Comparison of ENCODE assay signal across 28 mouse cellular contexts in the genomic region with DNA sequence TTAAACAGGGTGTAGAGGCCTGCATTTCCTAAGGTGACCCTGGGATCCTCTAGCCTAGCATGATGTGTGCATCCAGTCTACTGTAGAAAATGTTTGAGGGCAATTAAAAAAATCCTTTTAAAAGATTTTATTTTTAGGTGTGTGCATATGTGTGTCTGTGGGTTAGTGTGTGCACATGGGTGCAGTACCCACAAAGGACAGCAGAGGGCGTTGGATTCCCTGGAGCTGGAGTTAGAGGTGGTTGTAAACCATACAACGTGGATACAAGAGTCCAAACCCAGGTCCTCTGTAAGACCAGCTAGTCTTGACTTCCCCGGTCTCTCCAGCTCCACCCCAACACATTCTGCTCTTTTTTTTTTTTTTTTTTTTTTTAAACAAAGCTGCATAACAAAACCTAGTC. TPM values are rescaled to one million over a fixed set of nuclear protein-coding genes. Genes with fewer than 3 reads are reported as not detected.
DNase-seq lines count a peak whose midpoint lies in the region; ATAC-seq and TF ChIP-seq lines count a peak whose summit lies in the region.
"Had no signal": no experiment of that assay in that cellular context is flagged by ENCODE, and none has a peak within 500 bp of the region (broad histone marks: within the 10 kb centered on the region; RNA-seq: fewer than 3 reads in every experiment).

No protein-coding gene starts in this region.

- no peaks in the 10 kb centered on the region for H3K4me1 ChIP-seq in liver, adult 2 months (ENCODE audit: control insufficient read depth, insufficient read depth, low read length)
- no peaks in the 10 kb centered on the region for H3K4me1 ChIP-seq in liver, embryonic 11.5 days (replicated peaks; ENCODE audit: control insufficient read depth, insufficient read depth, low read length)
- H3K4me1 ChIP-seq in CH12.LX (ENCODE audit: control insufficient read depth in 1 of 2, insufficient read depth in 2 of 2) (no peaks in the 10 kb centered on the region), ES-Bruce4 (ENCODE audit: control insufficient read depth, insufficient read depth, low read length) (no peaks in the 10 kb centered on the region)
- H3K4me1 ChIP-seq in bone marrow, adult 2 months (ENCODE audit: control insufficient read depth, insufficient read depth, low read length), result no peaks in the 10 kb centered on the region
- no peaks in the 10 kb centered on the region for H3K4me1 ChIP-seq in hindbrain, embryonic 12.5 days
- H3K4me1 ChIP-seq: embryonic facial prominence, embryonic 13.5 days; forebrain, embryonic 12.5 days; heart, embryonic 10.5 days; hindbrain, embryonic 15.5 days; intestine, embryonic 15.5 days; kidney, embryonic 15.5 days; limb, embryonic 12.5 days; midbrain, embryonic 10.5 days; neural tube, embryonic 15.5 days had no signal

- 64% methylated on average over 3 of the region's 3 CpGs for WGBS in liver, adult 2 months
- 60% methylated on average over 3 of the region's 3 CpGs for WGBS in liver, embryonic 11.5 days
- 66% methylated on average over 3 of the region's 3 CpGs for WGBS in bone marrow, adult 2 months
- WGBS in hindbrain, embryonic 12.5 days, result 62% methylated on average over 3 of the region's 3 CpGs

- TF ChIP-seq EP300 in CH12.LX (IDR thresholded peaks at IDR 0.05; ENCODE audit: low read length) (no peak), ES-Bruce4 (IDR thresholded peaks at IDR 0.05; ENCODE audit: insufficient read depth, low read depth, low read length) (no peak)

- no peaks in the 10 kb centered on the region for H3K36me3 ChIP-seq in liver, adult 2 months (ENCODE audit: control insufficient read depth, insufficient read depth, low read length)
- no peaks in the 10 kb centered on the region for H3K36me3 ChIP-seq in liver, embryonic 11.5 days (ENCODE audit: control insufficient read depth, insufficient read depth, low read length)
- peaks cover 45 to 51% of the 10 kb centered on the region in 2 experiments for H3K36me3 ChIP-seq in CH12.LX (replicated peaks in 1 of 2; ENCODE audit: control insufficient read depth in 1 of 2, insufficient read depth in 1 of 2, low read length in 1 of 2)
- peaks cover 3% of the 10 kb centered on the region; the same call in 1 of the 2 replicates for H3K36me3 ChIP-seq in ES-Bruce4 (ENCODE audit: control insufficient read depth, insufficient read depth, low read length, poor library complexity, severe bottlenecking)
- H3K36me3 ChIP-seq in hindbrain, embryonic 12.5 days, result no peaks in the 10 kb centered on the region
- H3K36me3 ChIP-seq: embryonic facial prominence, embryonic 13.5 days; forebrain, embryonic 12.5 days; G1E; heart, embryonic 10.5 days; hindbrain, embryonic 15.5 days; intestine, embryonic 15.5 days; kidney, embryonic 15.5 days; limb, embryonic 12.5 days; midbrain, embryonic 10.5 days; neural tube, embryonic 15.5 days had no signal

- no peaks in the 10 kb centered on the region for H3K9me3 ChIP-seq in liver, embryonic 11.5 days (ENCODE audit: control insufficient read depth, low read length)
- H3K9me3 ChIP-seq in CH12.LX (replicated peaks; ENCODE audit: low read length), result peaks cover 19% of the 10 kb centered on the region
- peaks cover 9% of the 10 kb centered on the region; the same call in 1 of the 2 replicates for H3K9me3 ChIP-seq in ES-Bruce4 (replicated peaks; ENCODE audit: control insufficient read depth, insufficient read depth, low read length, poor library complexity, severe bottlenecking)
- no peaks in the 10 kb centered on the region for H3K9me3 ChIP-seq in hindbrain, embryonic 12.5 days (replicated peaks)
- H3K9me3 ChIP-seq: embryonic facial prominence, embryonic 13.5 days; heart, embryonic 10.5 days; hindbrain, embryonic 15.5 days; intestine, embryonic 15.5 days; kidney, embryonic 15.5 days; limb, embryonic 12.5 days; neural tube, embryonic 15.5 days had no signal

- no peak for TF ChIP-seq RAD21 in CH12.LX (IDR thresholded peaks at IDR 0.05; ENCODE audit: low read depth, low read length)

- no peak for ATAC-seq in liver, embryonic 11.5 days (replicated peaks; ENCODE audit: low FRiP score)
- ATAC-seq in hindbrain, embryonic 12.5 days (ENCODE audit: low FRiP score), result no peak
- ATAC-seq: intestine, embryonic 15.5 days; lung, postnatal 0 days had no signal

- H3K4me3 ChIP-seq in liver, adult 2 months (ENCODE audit: insufficient read depth, low read depth, low read length), result no peak overlapping the region
- H3K4me3 ChIP-seq in liver, embryonic 11.5 days (ENCODE audit: low read depth, low read length), result no peak overlapping the region
- H3K4me3 ChIP-seq in CH12.LX (replicated peaks in 1 of 3; ENCODE audit: low read depth in 2 of 3, low read length in 2 of 3, poor library complexity in 1 of 3) (no peak overlapping the region), ES-Bruce4 (ENCODE audit: low read depth, low read length) (no peak overlapping the region)
- no peak overlapping the region for H3K4me3 ChIP-seq in bone marrow, adult 2 months (replicated peaks; ENCODE audit: control insufficient read depth, low read depth, low read length)
- no peak overlapping the region for H3K4me3 ChIP-seq in hindbrain, embryonic 12.5 days
- H3K4me3 ChIP-seq: embryonic facial prominence, embryonic 13.5 days; erythroblast, embryonic 14.5 days; forebrain, embryonic 12.5 days; heart, embryonic 10.5 days; hindbrain, embryonic 15.5 days; intestine, embryonic 15.5 days; kidney, embryonic 15.5 days; limb, embryonic 12.5 days; midbrain, embryonic 10.5 days; neural tube, embryonic 15.5 days had no signal

- no peaks in the 10 kb centered on the region for H3K27me3 ChIP-seq in liver, adult 2 months (ENCODE audit: control insufficient read depth, insufficient read depth, low read length)
- no peaks in the 10 kb centered on the region for H3K27me3 ChIP-seq in liver, embryonic 11.5 days (replicated peaks; ENCODE audit: control insufficient read depth, insufficient read depth, low read length)
- H3K27me3 ChIP-seq in CH12.LX (replicated peaks), result no peaks in the 10 kb centered on the region
- H3K27me3 ChIP-seq in ES-Bruce4 (ENCODE audit: control insufficient read depth, insufficient read depth, low read length, poor library complexity, severe bottlenecking), result no peaks in the 10 kb centered on the region
- H3K27me3 ChIP-seq in hindbrain, embryonic 12.5 days, result no peaks in the 10 kb centered on the region
- H3K27me3 ChIP-seq: embryonic facial prominence, embryonic 13.5 days; forebrain, embryonic 12.5 days; hindbrain, embryonic 15.5 days; intestine, embryonic 15.5 days; kidney, embryonic 15.5 days; limb, embryonic 12.5 days; neural tube, embryonic 15.5 days had no signal

- no peaks in the 10 kb centered on the region for H3K79me2 ChIP-seq in liver, adult 2 months (ENCODE audit: control insufficient read depth, insufficient read depth, low read length)
- H3K79me2 ChIP-seq in CH12.LX (replicated peaks; ENCODE audit: control insufficient read depth, extremely low read depth, insufficient read depth, poor library complexity, severe bottlenecking), result no peaks in the 10 kb centered on the region

- TF ChIP-seq POLR2A in liver, adult 2 months (IDR thresholded peaks at IDR 0.05; ENCODE audit: extremely low read depth, insufficient read depth, low read length), result no peak
- TF ChIP-seq POLR2A in CH12.LX (IDR thresholded peaks at IDR 0.05; ENCODE audit: low read depth, low read length) (no peak), ES-Bruce4 (IDR thresholded peaks at IDR 0.05; ENCODE audit: insufficient read depth, low read length) (no peak)
- no peak for TF ChIP-seq POLR2A in bone marrow, adult 2 months (IDR thresholded peaks at IDR 0.05; ENCODE audit: borderline replicate concordance, control insufficient read depth, low read depth, low read length)

- no peak overlapping the region for H3K4me2 ChIP-seq in liver, embryonic 11.5 days
- no peak overlapping the region for H3K4me2 ChIP-seq in CH12.LX (ENCODE audit: insufficient read depth, low read depth, poor library complexity, severe bottlenecking)
- no peak overlapping the region for H3K4me2 ChIP-seq in hindbrain, embryonic 12.5 days (replicated peaks)
- H3K4me2 ChIP-seq: embryonic facial prominence, embryonic 13.5 days; forebrain, embryonic 12.5 days; hindbrain, embryonic 15.5 days; intestine, embryonic 15.5 days; kidney, embryonic 15.5 days; limb, embryonic 12.5 days; neural tube, embryonic 15.5 days had no signal

- H3K27ac ChIP-seq in liver, adult 2 months (replicated peaks; ENCODE audit: insufficient read depth, low read depth, low read length), result no peak overlapping the region
- H3K27ac ChIP-seq in liver, embryonic 11.5 days (ENCODE audit: low read depth, low read length), result no peak overlapping the region
- H3K27ac ChIP-seq in CH12.LX (ENCODE audit: insufficient read depth, low read depth) (no peak overlapping the region), ES-Bruce4 (ENCODE audit: insufficient read depth, low read length) (no peak overlapping the region)
- H3K27ac ChIP-seq in bone marrow, adult 2 months (ENCODE audit: control insufficient read depth, insufficient read depth, low read depth, low read length, poor library complexity), result no peak overlapping the region
- no peak overlapping the region for H3K27ac ChIP-seq in hindbrain, embryonic 12.5 days
- H3K27ac ChIP-seq: embryonic facial prominence, embryonic 13.5 days; forebrain, embryonic 12.5 days; heart, embryonic 10.5 days; hindbrain, embryonic 15.5 days; intestine, embryonic 15.5 days; kidney, embryonic 15.5 days; limb, embryonic 12.5 days; midbrain, embryonic 10.5 days; neural tube, embryonic 15.5 days had no signal

- in situ Hi-C loops in CH12.LX (cut with MboI; ENCODE audit: low pct_ligation_motif_present, low pct_unique_long_range_greater_than_20kb, low sequenced_read_pairs), result loop anchor here (25.0 kb wide), 1 partner anchor 225 kb away; no protein-coding TSS in a partner anchor

- peak; percentile 20; the same call in 1 of the 2 replicates for TF ChIP-seq CTCF in liver, adult 2 months (IDR thresholded peaks at IDR 0.05; ENCODE audit: low read depth, low read length)
- TF ChIP-seq CTCF in CH12.LX (conservative IDR thresholded peaks at IDR 0.05 in 1 of 2, IDR thresholded peaks at IDR 0.05 in 1 of 2; ENCODE audit: low read depth in 2 of 2, low read length in 2 of 2) (peak; percentile 25 to 38; a peak in 3 of 4 replicates), ES-Bruce4 (IDR thresholded peaks at IDR 0.05; ENCODE audit: low read depth, low read length) (peak; percentile 20)
- TF ChIP-seq CTCF in bone marrow, adult 2 months (IDR thresholded peaks at IDR 0.05; ENCODE audit: control insufficient read depth, insufficient read depth, low read length), result 0 out of 2 replicates have a peak, but pooled peaks have one; percentile 13

- dilution Hi-C loops in CH12.LX (cut with MboI; ENCODE audit: extremely low pct_ligation_motif_present, extremely low pct_unique_long_range_greater_than_20kb, low sequenced_read_pairs), result no loop called here

- H3K9ac ChIP-seq in liver, adult 2 months (ENCODE audit: low read depth, low read length), result no peak overlapping the region
- no peak overlapping the region for H3K9ac ChIP-seq in liver, embryonic 11.5 days (ENCODE audit: low read depth, low read length)
- H3K9ac ChIP-seq in CH12.LX (ENCODE audit: insufficient read depth, low read depth) (no peak overlapping the region), ES-Bruce4 (ENCODE audit: low read depth, poor library complexity, severe bottlenecking) (no peak overlapping the region)
- H3K9ac ChIP-seq in hindbrain, embryonic 12.5 days, result no peak overlapping the region
- H3K9ac ChIP-seq: embryonic facial prominence, embryonic 13.5 days; forebrain, embryonic 12.5 days; hindbrain, embryonic 15.5 days; intestine, embryonic 15.5 days; kidney, embryonic 15.5 days; limb, embryonic 12.5 days; neural tube, embryonic 15.5 days had no signal

- no peak for DNase-seq in liver, adult 2 months (ENCODE audit: extremely low read depth, low read depth, low spot score)
- no peak for DNase-seq in liver, embryonic 11.5 days (ENCODE audit: low spot score)
- DNase-seq in CH12.LX (ENCODE audit: extremely low read depth), result no peak
- no peak for DNase-seq in thymus, postnatal 10 days (ENCODE audit: low spot score in 2 of 2)
- DNase-seq in kidney, postnatal 10 days, result no peak
- DNase-seq: adrenal gland, postnatal 36 days; cerebellum, adult 11-12 months; cerebellum, postnatal 14 days; embryo, embryonic 11 days; heart, postnatal 4 days; right cerebral cortex, adult 18-20 months; right cerebral cortex, postnatal 4 days; thymus, postnatal 25 days had no signal

RNA-seq across cellular contexts. Expression of a gene that starts 36.0 kb away (rescaled TPM):
- total RNA-seq in liver, adult 2 months (2014; rRNA removed), result 56.5 and 77.6 TPM in 2 replicates
- 124 and 131 TPM in 2 replicates for polyA plus RNA-seq in liver, adult 2 months (2012; rRNA removed)
- polyA plus RNA-seq in liver, embryonic 11.5 days (2014; fragmentation: Nextera tagmentation; extraction: Ambion mirVana), result 1.0 and 1.7 TPM in 2 replicates
- total RNA-seq in CH12.LX (2012; rRNA removed) (3.1 and 3.5 TPM in 2 replicates), CH12.LX (2014; rRNA removed) (4.1 and 4.3 TPM in 2 replicates)
- polyA plus RNA-seq in CH12.LX (2012; ENCODE audit: insufficient read length, low read depth) (2.3 and 2.7 TPM in 2 replicates), ES-Bruce4 (2011; ENCODE audit: insufficient read depth, insufficient read length, low read depth, missing spikeins) (0.22 and 0.30 TPM in 2 replicates)
- 0.61 and 2.1 TPM in 2 replicates for polyA plus RNA-seq in bone marrow, adult 2 months (2011; ENCODE audit: insufficient read depth, insufficient read length, low replicate concordance, missing spikeins)
- polyA plus RNA-seq in hindbrain, embryonic 12.5 days (2016; fragmentation: Nextera tagmentation; extraction: Ambion mirVana), result 0.93 and 1.2 TPM in 2 replicates
- polyA plus RNA-seq: erythroblast, embryonic 14.5 days; G1E had no signal

Comparison
In these comparisons a context has a peak if more than half of its experiments do, and no peak if none do; other contexts are left out.
1. RNA of a gene that starts 36.0 kb away (polyA plus RNA-seq): 124 to 131 TPM in liver, adult 2 months; 2.3 to 2.7 TPM in CH12.LX, 0.61 to 2.1 TPM in bone marrow, adult 2 months, 1.0 to 1.7 TPM in liver, embryonic 11.5 days, 0.93 to 1.2 TPM in hindbrain, embryonic 12.5 days and 0.22 to 0.30 TPM in ES-Bruce4; every median in the first group is over 10 times any median in the second.
2. Peak in every context shown above with its lines, with median percentiles within 50 percentile points of each other: CTCF ChIP-seq.